Mouse (Mus musculus) myocyte (in vitro differentiated cells): Measurements from ENCODE around the gene Lmod1.

ENCODE experiments used
- CEBPB ChIP-seq: IDR thresholded peaks from 2 replicates; pipeline ENCODE4 v1.6.1; 2011; ENCODE audit warnings: mild to moderate bottlenecking, moderate library complexity; ENCODE audit not compliant: poor library complexity, insufficient read depth, severe bottlenecking
- E2F4 ChIP-seq: IDR thresholded peaks from one replicate; pipeline ENCODE4 v1.6.1; 2011; ENCODE audit warnings: mild to moderate bottlenecking, control low read depth, moderate library complexity; ENCODE audit not compliant: insufficient read depth
- MAX ChIP-seq: IDR thresholded peaks from one replicate; pipeline ENCODE4 v1.6.1; 2011; ENCODE audit warnings: low read depth, mild to moderate bottlenecking, control low read depth
- MYOD1 ChIP-seq, 3 experiments: IDR thresholded peaks; one replicate each; pipeline ENCODE4 v1.6.1; 2011; ENCODE audit warnings: control low read depth in 2 of 3, low read depth in 2 of 3, mild to moderate bottlenecking in 2 of 3, moderate library complexity in 1 of 3; ENCODE audit not compliant: insufficient read length in 2 of 3, control insufficient read depth in 1 of 3
- MYOG ChIP-seq, 3 experiments: IDR thresholded peaks; one replicate each; pipeline ENCODE4 v1.6.1; 2011; ENCODE audit warnings: control low read depth in 2 of 3, low read depth in 2 of 3, mild to moderate bottlenecking in 2 of 3; ENCODE audit not compliant: insufficient read length in 2 of 3, control insufficient read depth in 1 of 3, insufficient read depth in 1 of 3
- POLR2A ChIP-seq: IDR thresholded peaks from one replicate; pipeline ENCODE4 v1.6.1; 2011; ENCODE audit warnings: low read depth, mild to moderate bottlenecking, control low read depth, moderate library complexity; ENCODE audit not compliant: insufficient read length
- POLR2AphosphoS2 ChIP-seq: IDR thresholded peaks from one replicate; pipeline ENCODE4 v1.6.1; 2011; ENCODE audit warnings: low read depth, control low read depth; ENCODE audit not compliant: insufficient read length
- REST ChIP-seq: IDR thresholded peaks from one replicate; pipeline ENCODE4 v1.6.1; 2011; ENCODE audit warnings: mild to moderate bottlenecking, control low read depth, moderate library complexity; ENCODE audit not compliant: insufficient read depth, insufficient read length
- SRF ChIP-seq: IDR thresholded peaks from one replicate; pipeline ENCODE4 v1.6.1; 2011; ENCODE audit warnings: low read depth; ENCODE audit not compliant: control insufficient read depth, insufficient read length
- TCF12 ChIP-seq: IDR thresholded peaks from one replicate; pipeline ENCODE4 v1.6.1; 2011; ENCODE audit warnings: mild to moderate bottlenecking, control low read depth; ENCODE audit not compliant: poor library complexity, insufficient read depth, severe bottlenecking
- USF1 ChIP-seq: IDR thresholded peaks from one replicate; pipeline ENCODE4 v1.6.1; 2011; ENCODE audit warnings: low read depth, mild to moderate bottlenecking, control low read depth, moderate library complexity

DNA sequence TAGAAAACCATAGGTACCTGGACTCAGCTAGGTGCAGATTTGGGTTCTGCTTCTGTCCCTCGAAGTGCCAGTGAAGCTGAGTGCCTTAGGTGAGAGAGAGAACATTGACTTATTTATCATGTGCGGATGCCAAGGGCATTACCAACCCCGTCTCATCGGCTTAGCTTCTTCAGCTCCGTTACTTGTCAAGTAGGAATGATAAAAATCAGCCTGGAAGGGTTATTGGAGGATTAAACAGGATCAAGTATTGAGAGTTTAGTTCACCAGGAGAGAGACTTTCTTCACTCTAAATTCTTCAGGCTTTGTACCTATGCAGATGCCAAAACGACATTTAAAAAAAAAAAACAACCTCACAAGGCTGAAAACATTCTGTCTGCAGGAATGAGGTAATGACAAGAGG lies 6.0 kb downstream of the Lmod1 start:
- TF ChIP-seq POLR2A (no peak), USF1 (no peak), POLR2AphosphoS2 (no peak), E2F4 (no peak), MYOG (IDR thresholded peaks at IDR 0.05; ENCODE audit: control insufficient read depth in 1 of 3, insufficient read depth in 1 of 3, insufficient read length in 2 of 3, low read depth in 2 of 3) (no peak), MAX (no peak), CEBPB (no peak), REST (no peak), TCF12 (no peak), MYOD1 (IDR thresholded peaks at IDR 0.05; ENCODE audit: control insufficient read depth in 1 of 3, insufficient read length in 2 of 3, low read depth in 2 of 3) (no peak), SRF (no peak)
